Mouse (Mus musculus) CH12.LX (cell line): ENCODE data around the gene Trim7. TPM values are rescaled to one million over a fixed set of nuclear protein-coding genes. Genes with fewer than 3 reads are reported as not detected.

ENCODE experiments used
- DNase-seq: peaks from one replicate; pipeline ENCODE4 v3.0.0-alpha.2; 2013; ENCODE audit errors: extremely low read depth
- H3K27ac ChIP-seq: 2 replicates; pipeline ENCODE4 v1.5.1; 2012; ENCODE audit warnings: low read depth, mild to moderate bottlenecking, control low read depth, moderate library complexity; ENCODE audit not compliant: insufficient read depth
- H3K27me3 ChIP-seq: replicated peaks from 2 replicates; pipeline ENCODE3; 2012; ENCODE audit warnings: inconsistent platforms
- H3K36me3 ChIP-seq, 2 experiments: replicated peaks in 1 of 2; 2 replicates each; pipeline versions ENCODE3 to v1.6.1; 2012; ENCODE audit warnings: inconsistent platforms in 1 of 2, low read length in 1 of 2, mild to moderate bottlenecking in 1 of 2, mixed read lengths in 1 of 2, moderate library complexity in 1 of 2; ENCODE audit not compliant: control insufficient read depth in 1 of 2, insufficient read depth in 1 of 2
- H3K4me1 ChIP-seq, 2 experiments: 2 replicates each; pipeline ENCODE4 v1.6.1; 2012; ENCODE audit warnings: inconsistent platforms in 1 of 2, moderate library complexity in 1 of 2; ENCODE audit not compliant: insufficient read depth in 2 of 2, control insufficient read depth in 1 of 2
- H3K4me2 ChIP-seq: 2 replicates; pipeline ENCODE4 v1.6.1; 2012; ENCODE audit warnings: low read depth, mild to moderate bottlenecking, control low read depth; ENCODE audit not compliant: poor library complexity, insufficient read depth, severe bottlenecking
- H3K4me3 ChIP-seq, 3 experiments: fragments of 150-350 bp in 1 of 3; sonication (generic) in 1 of 3; replicated peaks in 1 of 3; 2 replicates each; pipeline versions ENCODE3 to v1.5.1; 2011 to 2012; ENCODE audit warnings: low read depth in 2 of 3, low read length in 2 of 3, mild to moderate bottlenecking in 2 of 3, moderate library complexity in 2 of 3, control low read depth in 1 of 3, improper control_type of control experiment in 1 of 3, inconsistent platforms in 1 of 3, mixed read lengths in 1 of 3; ENCODE audit not compliant: poor library complexity in 1 of 3
- H3K79me2 ChIP-seq: replicated peaks from 2 replicates; pipeline ENCODE4 v1.6.1; 2012; ENCODE audit warnings: mild to moderate bottlenecking, moderate library complexity; ENCODE audit not compliant: control insufficient read depth, poor library complexity, insufficient read depth, severe bottlenecking; ENCODE audit errors: extremely low read depth
- H3K9ac ChIP-seq: 2 replicates; pipeline ENCODE4 v1.6.1; 2012; ENCODE audit warnings: low read depth, mild to moderate bottlenecking, control low read depth, moderate library complexity; ENCODE audit not compliant: insufficient read depth
- H3K9me3 ChIP-seq: replicated peaks from 2 replicates; pipeline ENCODE3; 2012; ENCODE audit warnings: low read length, inconsistent platforms, mixed read lengths
- BHLHE40 ChIP-seq: IDR thresholded peaks from 2 replicates; pipeline ENCODE4 v1.6.1; 2011; ENCODE audit warnings: mild to moderate bottlenecking, low read depth, low read length, improper control_type of control experiment
- CHD1 ChIP-seq: IDR thresholded peaks from 2 replicates; pipeline ENCODE4 v1.6.1; 2012; ENCODE audit warnings: low read depth, low read length, improper control_type of control experiment, inconsistent platforms
- ELF1 ChIP-seq: IDR thresholded peaks from 2 replicates; pipeline ENCODE4 v1.6.1; 2014; ENCODE audit warnings: low read depth, mild to moderate bottlenecking, inconsistent platforms, low read length, improper control_type of control experiment
- EP300 ChIP-seq: IDR thresholded peaks from 2 replicates; pipeline ENCODE4 v1.6.1; 2011; ENCODE audit warnings: low read length, improper control_type of control experiment
- ETS1 ChIP-seq: conservative IDR thresholded peaks from 2 replicates; pipeline ENCODE4 v1.6.1; 2012; ENCODE audit warnings: low read depth, mild to moderate bottlenecking, inconsistent platforms, low read length, improper control_type of control experiment, moderate library complexity
- GABPA ChIP-seq: IDR thresholded peaks from 2 replicates; pipeline ENCODE4 v1.6.1; 2012; ENCODE audit warnings: low read depth, low read length, improper control_type of control experiment, inconsistent platforms; ENCODE audit not compliant: insufficient replicate concordance
- IRF4 ChIP-seq: IDR thresholded peaks from 2 replicates; pipeline ENCODE4 v1.6.1; 2014; ENCODE audit warnings: low read depth, mild to moderate bottlenecking, inconsistent platforms, low read length, improper control_type of control experiment
- MAZ ChIP-seq: IDR thresholded peaks from 2 replicates; pipeline ENCODE4 v1.6.1; 2012; ENCODE audit warnings: low read depth, mild to moderate bottlenecking, inconsistent platforms, low read length, improper control_type of control experiment, moderate library complexity
- MEF2A ChIP-seq: IDR thresholded peaks from 2 replicates; pipeline ENCODE4 v1.6.1; 2014; ENCODE audit warnings: low read depth, mild to moderate bottlenecking, inconsistent platforms, low read length, improper control_type of control experiment, borderline replicate concordance
- MXI1 ChIP-seq: IDR thresholded peaks from 2 replicates; pipeline ENCODE4 v1.6.1; 2011; ENCODE audit warnings: mild to moderate bottlenecking, low read depth, low read length, improper control_type of control experiment
- MYC ChIP-seq: IDR thresholded peaks from 2 replicates; pipeline ENCODE4 v1.6.1; 2011; ENCODE audit warnings: low read depth, mild to moderate bottlenecking, improper control_type of control experiment, low read length
- NELFE ChIP-seq: IDR thresholded peaks from 2 replicates; pipeline ENCODE4 v1.6.1; 2011; ENCODE audit warnings: low read depth, low read length, improper control_type of control experiment
- PAX5 ChIP-seq: IDR thresholded peaks from 2 replicates; pipeline ENCODE4 v1.6.1; 2012; ENCODE audit warnings: low read length, inconsistent platforms, mixed read lengths
- POLR2AphosphoS2 ChIP-seq: IDR thresholded peaks from 2 replicates; pipeline ENCODE4 v1.6.1; 2011; ENCODE audit warnings: low read depth, low read length, improper control_type of control experiment
- RCOR1 ChIP-seq: conservative IDR thresholded peaks from 2 replicates; pipeline ENCODE4 v1.6.1; 2012; ENCODE audit warnings: low read depth, mild to moderate bottlenecking, inconsistent platforms, low read length, improper control_type of control experiment
- SIN3A ChIP-seq: IDR thresholded peaks from 2 replicates; pipeline ENCODE4 v1.6.1; 2012; ENCODE audit warnings: low read length, improper control_type of control experiment, inconsistent platforms
- TBP ChIP-seq: conservative IDR thresholded peaks from 2 replicates; pipeline ENCODE4 v1.6.1; 2011; ENCODE audit warnings: low read depth, low read length, improper control_type of control experiment
- TCF12 ChIP-seq: IDR thresholded peaks from 2 replicates; pipeline ENCODE4 v1.6.1; 2014; ENCODE audit warnings: low read depth, mild to moderate bottlenecking, inconsistent platforms, low read length, improper control_type of control experiment
- UBTF ChIP-seq: IDR thresholded peaks from 2 replicates; pipeline ENCODE4 v1.6.1; 2012; ENCODE audit warnings: low read depth, mild to moderate bottlenecking, inconsistent platforms, low read length, improper control_type of control experiment, moderate library complexity
- USF1 ChIP-seq: IDR thresholded peaks from 2 replicates; pipeline ENCODE4 v1.6.1; 2014; ENCODE audit warnings: low read depth, mild to moderate bottlenecking, inconsistent platforms, low read length, improper control_type of control experiment
- USF2 ChIP-seq: conservative IDR thresholded peaks from 2 replicates; pipeline ENCODE4 v1.6.1; 2011; ENCODE audit warnings: low read depth, low read length, improper control_type of control experiment
- ZC3H11A ChIP-seq: IDR thresholded peaks from 2 replicates; pipeline ENCODE4 v1.6.1; 2012; ENCODE audit warnings: low read depth, mild to moderate bottlenecking, inconsistent platforms, low read length, improper control_type of control experiment
- ZMIZ1 ChIP-seq: IDR thresholded peaks from 2 replicates; pipeline ENCODE4 v1.6.1; 2012; ENCODE audit warnings: low read depth, mild to moderate bottlenecking, inconsistent platforms, low read length, improper control_type of control experiment
- dilution Hi-C: fragments of 300-500 bp; cut with MboI; formaldehyde crosslinking; loops from 2 replicates; pipeline ENCODE4 v1.14.3; 2020; ENCODE audit warnings: low sequenced_read_pairs; ENCODE audit not compliant: extremely low pct_unique_long_range_greater_than_20kb, extremely low pct_ligation_motif_present
- in situ Hi-C: fragments of 300-500 bp; cut with MboI; formaldehyde crosslinking; loops from 3 replicates; pipeline ENCODE4 v1.14.3; 2019; ENCODE audit warnings: low sequenced_read_pairs, low pct_ligation_motif_present, low pct_unique_long_range_greater_than_20kb, mixed read lengths
- polyA plus RNA-seq: library from polyadenylated mRNA; unstranded; fragments of >175 nt; gene quantifications from 2 replicates; pipeline ENCODE4 v1.2.1, GENCODE M21; 2012; ENCODE audit warnings: low read depth; ENCODE audit not compliant: insufficient read length
- total RNA-seq, 2 experiments: library from RNA; depleted of rRNA; stranded (reverse); fragments of 300-350 nt in 1 of 2; fragments of >200 nt in 1 of 2; gene quantifications; 2 replicates each; pipeline ENCODE4 v1.2.3; 2012 to 2014

Gene Trim7
- total and polyA plus RNA-seq, 3 experiments, result 9.2 to 34.6 (median 15.1) TPM

GRCm38 (mm10) chr11:48842378-48842792 lies 16.4 kb downstream of the Trim7 start:
- Histone ChIP-seq H3K27ac (peak overlapping the region; percentile 79), H3K27me3 (no peaks in the 10 kb centered on the region), H3K9me3 (no peaks in the 10 kb centered on the region), H3K4me1 (peaks cover 28 to 87% of the 10 kb centered on the region in 2 experiments), H3K9ac (peak overlapping the region; percentile 34; the same call in 1 of the 2 replicates), H3K79me2 (no peaks in the 10 kb centered on the region), H3K36me3 (peaks cover 6 to 18% of the 10 kb centered on the region in 2 experiments), H3K4me3 (peak overlapping the region in 2 of 3 experiments; percentile 8 to 13), H3K4me2 (peak overlapping the region; percentile 62)
- in situ Hi-C loops, result no loop called here
- DNase-seq, result peak; percentile 75
- 0 out of 2 replicates have a peak, but pooled peaks have one; percentile 10 for TF ChIP-seq SIN3A
- peak; percentile 37; the same call in 1 of the 2 replicates for TF ChIP-seq EP300
- TF ChIP-seq MXI1, result no peak
- 0 out of 2 replicates have a peak, but pooled peaks have one; percentile 10 for TF ChIP-seq NELFE
- TF ChIP-seq ZMIZ1, result no peak
- 0 out of 2 replicates have a peak, but pooled peaks have one; percentile 6 for TF ChIP-seq MEF2A
- no peak for TF ChIP-seq PAX5
- no peak for TF ChIP-seq USF2
- no peak for TF ChIP-seq ELF1
- no peak for TF ChIP-seq CHD1
- peak; percentile 52; the same call in 1 of the 2 replicates for TF ChIP-seq TCF12
- 0 out of 2 replicates have a peak, but pooled peaks have one; percentile 29 for TF ChIP-seq IRF4
- 0 out of 2 replicates have a peak, but pooled peaks have one; percentile 48 for TF ChIP-seq MYC
- TF ChIP-seq UBTF, result 0 out of 2 replicates have a peak, but pooled peaks have one; percentile 17
- no peak for TF ChIP-seq USF1
- TF ChIP-seq BHLHE40, result no peak
- TF ChIP-seq TBP, result 0 out of 2 replicates have a peak, but pooled peaks have one; percentile 36
- TF ChIP-seq MAZ, result no peak
- no peak for TF ChIP-seq RCOR1
- no peak for TF ChIP-seq POLR2AphosphoS2
- no peak for TF ChIP-seq ZC3H11A
- dilution Hi-C loops, result no loop called here

GRCm38 (mm10) chr11:48843202-48843601 lies 17.3 kb downstream of the Trim7 start:
- H3K4me1 ChIP-seq, result peaks cover 28 to 86% of the 10 kb centered on the region in 2 experiments
- no peak overlapping the region for H3K4me2 ChIP-seq
- no peaks in the 10 kb centered on the region for H3K9me3 ChIP-seq
- DNase-seq, result peak; percentile 47
- no peaks in the 10 kb centered on the region for H3K79me2 ChIP-seq
- peak; percentile 53; the same call in 1 of the 2 replicates for TF ChIP-seq IRF4
- no peak for TF ChIP-seq ETS1
- no peak for TF ChIP-seq GABPA
- peak; percentile 47; the same call in 1 of the 2 replicates for TF ChIP-seq EP300
- no peak overlapping the region for H3K4me3 ChIP-seq
- dilution Hi-C loops (no loop called here), in situ Hi-C loops (no loop called here)
- peaks cover 13 to 21% of the 10 kb centered on the region in 2 experiments for H3K36me3 ChIP-seq
- no peak overlapping the region for H3K27ac ChIP-seq
- H3K27me3 ChIP-seq, result no peaks in the 10 kb centered on the region
- H3K9ac ChIP-seq, result no peak overlapping the region
